Mouse (Mus musculus) kidney, postnatal 0 days (tissue): ENCODE data around the gene H2-T23. TPM values are rescaled to one million over a fixed set of nuclear protein-coding genes. Genes with fewer than 3 reads are reported as not detected.
A peak's percentile ranks its signal among the peaks of the same experiment; 100 is the strongest.

ENCODE experiments used
- ATAC-seq: fragments of 200-750 bp; cut with Nextera tagmentation; replicated peaks from 2 replicates; pipeline ENCODE4 v1.8.0; 2017; ENCODE audit warnings: low read depth, moderate number of reproducible peaks, moderate TSS enrichment, moderate library complexity; ENCODE audit not compliant: low FRiP score
- DNase-seq: peaks from one replicate; pipeline ENCODE4 v3.0.0-alpha.2; 2016; ENCODE audit warnings: low spot score
- H3K27ac ChIP-seq: fragments of 300-500 bp; sonication (generic); 2 replicates; pipeline ENCODE4 v1.5.1; 2014; ENCODE audit warnings: mild to moderate bottlenecking
- H3K27me3 ChIP-seq: fragments of 300-500 bp; sonication (generic); 2 replicates; pipeline ENCODE4 v1.6.1; 2014; ENCODE audit warnings: low read length, mixed read lengths; ENCODE audit not compliant: insufficient read depth
- H3K36me3 ChIP-seq: fragments of 300-500 bp; sonication (generic); 2 replicates; pipeline ENCODE4 v1.6.1; 2014; ENCODE audit warnings: low read length, mixed read lengths; ENCODE audit not compliant: insufficient read depth
- H3K4me1 ChIP-seq: fragments of 300-500 bp; sonication (generic); replicated peaks from 2 replicates; pipeline ENCODE4 v1.6.1; 2014; ENCODE audit warnings: antibody characterized with exemption, low read length, mixed read lengths; ENCODE audit not compliant: insufficient read depth
- H3K4me2 ChIP-seq: fragments of 300-500 bp; sonication (generic); 2 replicates; pipeline ENCODE4 v1.6.1; 2014; ENCODE audit warnings: mild to moderate bottlenecking, low read length, moderate library complexity, mixed read lengths
- H3K4me3 ChIP-seq: fragments of 300-500 bp; sonication (generic); replicated peaks from 2 replicates; pipeline ENCODE4 v1.5.1; 2014; ENCODE audit warnings: low read depth, low read length
- H3K9ac ChIP-seq: fragments of 300-500 bp; sonication (generic); 2 replicates; pipeline ENCODE4 v1.6.1; 2014; ENCODE audit warnings: low read depth, low read length
- H3K9me3 ChIP-seq: fragments of 300-500 bp; sonication (generic); replicated peaks from 2 replicates; pipeline ENCODE4 v1.6.1; 2016; ENCODE audit warnings: low read length, inconsistent platforms, mixed read lengths
- CTCF ChIP-seq: IDR thresholded peaks from 2 replicates; pipeline ENCODE4 v1.5.1; 2016; ENCODE audit warnings: antibody characterized with exemption, low read depth, mild to moderate bottlenecking, moderate library complexity
- WGBS: fragments of 180-500 bp; shearing (Covaris S2); extraction: QIAGEN DNeasy Blood & Tissue Kit; methylation state at CpG from one replicate; pipeline ENCODE4 v1.1.7; 2014; 5-methylcytosine and 5-hydroxymethylcytosine counted together
- polyA plus RNA-seq: library from polyadenylated mRNA; unstranded; fragments of >200 nt; fragmentation: Nextera tagmentation; extraction: Ambion mirVana; gene quantifications from 2 replicates; pipeline ENCODE4 v1.2.1, GENCODE M21; 2015

The H2-T23 gene
- polyA plus RNA-seq, 1 experiment from 2014 or later: 16.1 TPM

GRCm38 (mm10) chr17:36022098-36022497 lies 10.6 kb downstream of the H2-T23 start:
- no peaks in the 10 kb centered on the region for H3K36me3 ChIP-seq
- 91% methylated on average over 9 of the region's 9 CpGs for WGBS
- ATAC-seq: no peak

GRCm38 (mm10) chr17:36021309-36021708 lies 11.3 kb downstream of the H2-T23 start:
- Histone ChIP-seq H3K4me1 (no peaks in the 10 kb centered on the region; the same call in 1 of the 2 replicates), H3K36me3 (no peaks in the 10 kb centered on the region), H3K9ac (no peak overlapping the region), H3K27ac (peak overlapping the region; percentile 66; the same call in 1 of the 2 replicates), H3K4me2 (no peak overlapping the region), H3K27me3 (no peaks in the 10 kb centered on the region), H3K9me3 (no peaks in the 10 kb centered on the region), H3K4me3 (no peak overlapping the region)
- no peak for ATAC-seq
- WGBS: 100% methylated on average over 1 of the region's 1 CpGs
- no peak for DNase-seq
- no peak for TF ChIP-seq CTCF

More at GRCm38 (mm10) chr17:36022098-36022497, 10.6 kb downstream of the H2-T23 start:
- Histone ChIP-seq H3K27ac (no peak overlapping the region), H3K4me1 (no peaks in the 10 kb centered on the region; the same call in 1 of the 2 replicates), H3K9ac (no peak overlapping the region), H3K4me3 (no peak overlapping the region), H3K27me3 (no peaks in the 10 kb centered on the region), H3K9me3 (no peaks in the 10 kb centered on the region), H3K4me2 (no peak overlapping the region)
- DNase-seq: no peak
- no peak for TF ChIP-seq CTCF

GRCm38 (mm10) chr17:36020191-36021073 lies 12.2 kb downstream of the H2-T23 start, which contains the start of gene H2-T24:
H2-T24 (minus strand) TSS chr17:36020560.
- 42% methylated on average over 15 of the region's 15 CpGs for WGBS
- Histone ChIP-seq H3K4me1 (no peaks in the 10 kb centered on the region; the same call in 1 of the 2 replicates), H3K27me3 (no peaks in the 10 kb centered on the region), H3K4me3 (0 out of 2 replicates have a peak within 1 kb of the TSS, but pooled peaks have one; percentile 4), H3K9ac (no peak within 1 kb of the TSS), H3K9me3 (no peaks in the 10 kb centered on the region), H3K4me2 (peak within 1 kb of the TSS; percentile 31), H3K27ac (peak within 1 kb of the TSS; percentile 66; the same call in 1 of the 2 replicates), H3K36me3 (no peaks in the 10 kb centered on the region)
- peak; percentile 48 for TF ChIP-seq CTCF
- peak; percentile 85 for DNase-seq
- peak; percentile 69 for ATAC-seq

GRCm38 (mm10) chr17:36019519-36019918 lies 13.1 kb downstream of the H2-T23 start:
- DNase-seq: no peak
- Histone ChIP-seq H3K36me3 (0 out of 2 replicates have a peak, but pooled peaks cover under 1% of the 10 kb centered on the region), H3K27ac (0 out of 2 replicates have a peak overlapping the region, but pooled peaks have one; percentile 66), H3K4me1 (no peaks in the 10 kb centered on the region; the same call in 1 of the 2 replicates), H3K9me3 (no peaks in the 10 kb centered on the region), H3K4me2 (no peak overlapping the region), H3K9ac (no peak overlapping the region), H3K4me3 (no peak overlapping the region), H3K27me3 (no peaks in the 10 kb centered on the region)
- ATAC-seq: no peak
- TF ChIP-seq CTCF: no peak
- WGBS: 68% methylated on average over 3 of the region's 3 CpGs

- 74% methylated on average over 2 of the region's 2 CpGs for WGBS
- DNase-seq (no peak), ATAC-seq (no peak)
- H3K4me1 ChIP-seq: no peaks in the 10 kb centered on the region; the same call in 1 of the 2 replicates
- H3K27ac ChIP-seq: no peak overlapping the region
- H3K27me3 ChIP-seq: no peaks in the 10 kb centered on the region
- no peak overlapping the region for H3K9ac ChIP-seq
- no peak overlapping the region for H3K4me2 ChIP-seq
- no peak overlapping the region for H3K4me3 ChIP-seq
- TF ChIP-seq CTCF: no peak
- no peaks in the 10 kb centered on the region for H3K9me3 ChIP-seq
- peaks cover 3% of the 10 kb centered on the region; the same call in 1 of the 2 replicates for H3K36me3 ChIP-seq
Observed at GRCm38 (mm10) chr17:36018979-36019378, 13.7 kb downstream of the H2-T23 start.

- H3K27me3 ChIP-seq: no peaks in the 10 kb centered on the region
- TF ChIP-seq CTCF: no peak
- H3K4me3 ChIP-seq: no peak overlapping the region
- no peaks in the 10 kb centered on the region for H3K9me3 ChIP-seq
- WGBS: 84% methylated on average over 5 of the region's 5 CpGs
- no peak overlapping the region for H3K27ac ChIP-seq
- H3K36me3 ChIP-seq: peaks cover 3% of the 10 kb centered on the region; the same call in 1 of the 2 replicates
- H3K4me1 ChIP-seq: no peaks in the 10 kb centered on the region
- no peak overlapping the region for H3K4me2 ChIP-seq
- ATAC-seq (no peak), DNase-seq (no peak)
- no peak overlapping the region for H3K9ac ChIP-seq
Observed at GRCm38 (mm10) chr17:36017046-36017445, 15.6 kb downstream of the H2-T23 start.
